Mouse (Mus musculus): ENCODE data around the gene Hist2h2aa2. TPM values are rescaled to one million over a fixed set of nuclear protein-coding genes. Genes with fewer than 3 reads are reported as not detected.
"Not testable (repeated sequence)": the region's sequence is repeated elsewhere in the genome, so short reads cannot be mapped to it uniquely, and the experiment has no call there.

Gene Hist2h2aa2
- polyA plus RNA-seq, 1 experiment from 2014 or later, result 66.0 TPM

GRCm38 (mm10) chr3:96230910-96231757 lies 8.9 kb downstream of the Hist2h2aa2 start:
- 76% methylated on average over 4 of the region's 4 CpGs for WGBS
- Histone ChIP-seq H3K36me3 (no peaks in the 10 kb centered on the region), H3K9me3 (no peaks in the 10 kb centered on the region), H3K4me2 (no peak overlapping the region), H3K27me3 (no peaks in the 10 kb centered on the region), H3K4me3 (replicated peaks) (no peak overlapping the region), H3K9ac (replicated peaks) (no peak overlapping the region), H3K4me1 (replicated peaks) (peaks cover 5% of the 10 kb centered on the region; the same call in 1 of the 2 replicates), H3K27ac (no peak overlapping the region)
- ATAC-seq (ENCODE audit: insufficient number of reproducible peaks, insufficient read depth, low FRiP score, low TSS enrichment, low read depth), result no peak

- no peak overlapping the region for H3K27ac ChIP-seq
- peaks cover 5% of the 10 kb centered on the region; the same call in 1 of the 2 replicates for H3K4me1 ChIP-seq (replicated peaks)
- ATAC-seq (ENCODE audit: insufficient number of reproducible peaks, insufficient read depth, low FRiP score, low TSS enrichment, low read depth), result no peak
- H3K9ac ChIP-seq (replicated peaks), result no peak overlapping the region
- 82% methylated on average over 2 of the region's 2 CpGs for WGBS
- no peaks in the 10 kb centered on the region for H3K9me3 ChIP-seq
- no peaks in the 10 kb centered on the region for H3K27me3 ChIP-seq
- H3K4me3 ChIP-seq (replicated peaks), result no peak overlapping the region
- no peaks in the 10 kb centered on the region for H3K36me3 ChIP-seq
- no peak overlapping the region for H3K4me2 ChIP-seq
These were observed 9.7 kb downstream of the Hist2h2aa2 start for GRCm38 (mm10) chr3:96230404-96230803.

- H3K27me3 ChIP-seq, result no peaks in the 10 kb centered on the region
- H3K36me3 ChIP-seq, result no peaks in the 10 kb centered on the region
- no peak overlapping the region for H3K4me2 ChIP-seq
- no peak for ATAC-seq (ENCODE audit: insufficient number of reproducible peaks, insufficient read depth, low FRiP score, low TSS enrichment, low read depth)
- H3K4me1 ChIP-seq (replicated peaks), result peaks cover 10% of the 10 kb centered on the region; the same call in 1 of the 2 replicates
- H3K27ac ChIP-seq, result no peak overlapping the region
- no peak overlapping the region for H3K9ac ChIP-seq (replicated peaks)
- H3K4me3 ChIP-seq (replicated peaks), result no peak overlapping the region
- WGBS, result 71% methylated on average over 2 of the region's 2 CpGs
- no peaks in the 10 kb centered on the region for H3K9me3 ChIP-seq
These were observed 11.2 kb downstream of the Hist2h2aa2 start for GRCm38 (mm10) chr3:96228828-96229227.

- no peaks in the 10 kb centered on the region for H3K9me3 ChIP-seq
- no peaks in the 10 kb centered on the region for H3K27me3 ChIP-seq
- no peak for ATAC-seq (ENCODE audit: insufficient number of reproducible peaks, insufficient read depth, low FRiP score, low TSS enrichment, low read depth)
- H3K4me2 ChIP-seq, result no peak overlapping the region
- H3K4me3 ChIP-seq (replicated peaks), result no peak overlapping the region
- 67% methylated on average over 8 of the region's 8 CpGs for WGBS
- no peak overlapping the region for H3K27ac ChIP-seq
- H3K36me3 ChIP-seq, result no peaks in the 10 kb centered on the region
- no peak overlapping the region for H3K9ac ChIP-seq (replicated peaks)
- H3K4me1 ChIP-seq (replicated peaks), result peaks cover 27% of the 10 kb centered on the region
These were observed 13.1 kb downstream of the Hist2h2aa2 start for GRCm38 (mm10) chr3:96226695-96227648.

- H3K27ac ChIP-seq, result no peak overlapping the region
- no peak overlapping the region for H3K4me2 ChIP-seq
- H3K27me3 ChIP-seq, result no peaks in the 10 kb centered on the region
- no peaks in the 10 kb centered on the region for H3K36me3 ChIP-seq
- H3K9me3 ChIP-seq, result no peaks in the 10 kb centered on the region
- H3K4me1 ChIP-seq (replicated peaks), result peaks cover 34% of the 10 kb centered on the region
- 54% methylated on average over 2 of the region's 2 CpGs for WGBS
- ATAC-seq (ENCODE audit: insufficient number of reproducible peaks, insufficient read depth, low FRiP score, low TSS enrichment, low read depth), result no peak
- no peak overlapping the region for H3K4me3 ChIP-seq (replicated peaks)
- H3K9ac ChIP-seq (replicated peaks), result no peak overlapping the region
These were observed 14.7 kb downstream of the Hist2h2aa2 start for GRCm38 (mm10) chr3:96225421-96225820.

- Histone ChIP-seq H3K27ac (no peak overlapping the region), H3K9ac (replicated peaks) (no peak overlapping the region), H3K4me2 (peak overlapping the region; percentile 80), H3K4me1 (replicated peaks) (peaks cover 41% of the 10 kb centered on the region), H3K36me3 (no peaks in the 10 kb centered on the region), H3K9me3 (no peaks in the 10 kb centered on the region), H3K27me3 (no peaks in the 10 kb centered on the region), H3K4me3 (replicated peaks) (no peak overlapping the region)
- no peak for ATAC-seq (ENCODE audit: insufficient number of reproducible peaks, insufficient read depth, low FRiP score, low TSS enrichment, low read depth)
- WGBS, result 92% methylated on average over 4 of the region's 4 CpGs
These were observed 17.3 kb downstream of the Hist2h2aa2 start for GRCm38 (mm10) chr3:96222774-96223173.

GRCm38 (mm10) chr3:96221640-96222038 lies 18.4 kb downstream of the Hist2h2aa2 start:
- Histone ChIP-seq H3K27ac (peak overlapping the region; percentile 99), H3K4me3 (replicated peaks) (peak overlapping the region; percentile 59), H3K4me2 (peak overlapping the region; percentile 80), H3K4me1 (replicated peaks) (peaks cover 37% of the 10 kb centered on the region), H3K9ac (replicated peaks) (peak overlapping the region; percentile 69), H3K9me3 (no peaks in the 10 kb centered on the region), H3K36me3 (no peaks in the 10 kb centered on the region), H3K27me3 (no peaks in the 10 kb centered on the region)
- 21% methylated on average over 9 of the region's 9 CpGs for WGBS
- ATAC-seq (ENCODE audit: insufficient number of reproducible peaks, insufficient read depth, low FRiP score, low TSS enrichment, low read depth), result no peak

- Histone ChIP-seq H3K36me3 (no peaks in the 10 kb centered on the region), H3K27me3 (no peaks in the 10 kb centered on the region), H3K4me3 (replicated peaks) (peak within 1 kb of the TSS; percentile 59), H3K9me3 (no peaks in the 10 kb centered on the region), H3K9ac (replicated peaks) (peak within 1 kb of the TSS; percentile 87), H3K4me1 (replicated peaks) (peaks cover 36% of the 10 kb centered on the region), H3K27ac (peak within 1 kb of the TSS; percentile 99), H3K4me2 (peak within 1 kb of the TSS; percentile 80)
- WGBS, result under 1% methylated on average over 43 of the region's 43 CpGs
- ATAC-seq (ENCODE audit: insufficient number of reproducible peaks, insufficient read depth, low FRiP score, low TSS enrichment, low read depth), result peak; percentile 89
These were observed 19.1 kb downstream of the Hist2h2aa2 start, which contains the start of the genes Hist2h2ac and Hist2h2be for GRCm38 (mm10) chr3:96220765-96221639. TSS of gene Hist2h2ac (minus strand) at chr3:96220880. TSS of gene Hist2h2be (plus strand) at chr3:96221119.

GRCm38 (mm10) chr3:96220131-96220764 lies 19.8 kb downstream of the Hist2h2aa2 start:
- H3K4me2 ChIP-seq, result peak overlapping the region; percentile 80
- H3K4me1 ChIP-seq (replicated peaks), result peaks cover 36% of the 10 kb centered on the region
- H3K36me3 ChIP-seq; H3K9me3 ChIP-seq; ATAC-seq (ENCODE audit: insufficient number of reproducible peaks, insufficient read depth, low FRiP score, low TSS enrichment, low read depth); H3K27me3 ChIP-seq: not testable (repeated sequence)
- peak overlapping the region; percentile 99 for H3K27ac ChIP-seq
- H3K9ac ChIP-seq (replicated peaks), result peak overlapping the region; percentile 87
- peak overlapping the region; percentile 59 for H3K4me3 ChIP-seq (replicated peaks)
- 0% methylated on average over 31 of the region's 47 CpGs for WGBS

- Histone ChIP-seq H3K4me3 (replicated peaks) (peak within 1 kb of the TSS; percentile 59), H3K4me2 (peak within 1 kb of the TSS; percentile 80), H3K36me3 (no peaks in the 10 kb centered on the region), H3K4me1 (replicated peaks) (peaks cover 36% of the 10 kb centered on the region), H3K27ac (peak within 1 kb of the TSS; percentile 99), H3K9me3 (no peaks in the 10 kb centered on the region), H3K9ac (replicated peaks) (peak within 1 kb of the TSS; percentile 87), H3K27me3 (no peaks in the 10 kb centered on the region)
- WGBS, result under 1% methylated on average over 37 of the region's 37 CpGs
- peak; percentile 87 for ATAC-seq (ENCODE audit: insufficient number of reproducible peaks, insufficient read depth, low FRiP score, low TSS enrichment, low read depth)
These were observed 20.4 kb downstream of the Hist2h2aa2 start, which contains the start of the genes Bola1 and Hist2h2ab for GRCm38 (mm10) chr3:96219661-96220130. TSS of gene Bola1 (minus strand) at chr3:96219709. TSS of gene Hist2h2ab (plus strand) at chr3:96219865.
